Mouse (Mus musculus): ENCODE results near the gene Nol9. TPM values are rescaled to one million over a fixed set of nuclear protein-coding genes. Genes with fewer than 3 reads are reported as not detected.
A peak's percentile ranks its signal among the peaks of the same experiment; 100 is the strongest.
"Not testable (repeated sequence)": the region's sequence is repeated elsewhere in the genome, so short reads cannot be mapped to it uniquely, and the experiment has no call there.

Nol9 gene
- polyA plus RNA-seq, 1 experiment from 2014 or later, result 43.0 TPM

DNA sequence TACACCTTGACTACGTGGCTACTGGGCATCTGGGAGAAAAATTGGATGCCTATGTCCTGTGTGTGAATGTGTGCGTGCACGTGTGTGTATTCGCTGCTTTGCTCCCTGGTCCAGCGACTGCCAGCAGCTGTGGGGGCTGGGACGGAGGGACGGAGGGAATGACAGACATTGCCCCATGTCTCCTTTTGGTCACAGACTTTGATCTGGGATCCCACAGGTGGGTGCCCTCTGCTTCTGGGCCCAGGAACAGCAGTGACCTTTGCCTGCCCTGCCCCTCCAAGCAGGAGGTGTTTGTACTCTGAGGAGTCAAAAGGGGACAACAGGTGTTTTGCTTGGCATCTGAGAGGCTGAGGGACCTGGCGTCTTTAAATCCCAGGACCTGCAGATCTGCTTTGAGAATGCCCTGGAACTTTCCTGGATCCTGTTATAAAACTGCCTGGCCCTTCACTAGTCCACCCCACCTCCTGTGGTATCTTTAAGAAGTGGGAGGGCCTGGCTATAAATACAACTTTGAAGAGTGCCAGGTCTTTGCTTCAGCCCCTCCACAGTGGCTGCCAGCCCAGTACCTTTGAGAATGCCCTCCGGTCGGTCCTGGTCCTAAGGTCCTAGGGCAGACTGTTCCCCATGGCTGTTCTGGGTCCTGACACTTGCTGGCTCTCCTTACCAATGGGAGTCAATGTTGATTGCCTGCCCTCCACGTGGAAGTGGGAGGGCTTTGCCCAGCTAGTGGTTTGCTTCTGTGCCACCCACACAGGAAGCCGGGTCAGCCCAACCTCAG is 25.9 kb upstream of the Nol9 start:
- H3K27ac ChIP-seq, result no peak overlapping the region
- peaks cover 65% of the 10 kb centered on the region for H3K36me3 ChIP-seq (replicated peaks)
- 88% methylated on average over 12 of the region's 12 CpGs for WGBS

DNA sequence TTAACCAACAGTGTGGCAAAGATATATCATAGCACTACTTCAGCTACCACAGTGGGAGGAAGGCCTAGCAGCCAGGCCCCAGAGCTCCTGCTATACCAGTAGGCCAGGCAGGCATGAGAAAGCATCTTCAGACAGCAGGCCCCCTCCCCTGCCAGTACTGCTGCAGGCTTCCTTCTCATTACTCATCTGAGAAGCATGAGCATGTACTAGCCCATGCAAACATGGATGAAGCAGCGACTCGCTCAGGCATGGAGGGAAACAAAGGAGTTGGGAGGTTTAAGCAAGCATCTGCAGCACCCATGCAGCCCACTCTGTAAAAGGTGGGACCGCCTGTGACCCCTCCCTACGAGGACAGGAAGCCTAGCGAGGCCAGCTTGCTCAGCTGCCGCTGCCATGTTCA is 20.0 kb upstream of the Nol9 start:
- no peaks in the 10 kb centered on the region for H3K4me1 ChIP-seq
- peaks cover 98% of the 10 kb centered on the region for H3K36me3 ChIP-seq (replicated peaks)
- WGBS, result 86% methylated on average over 6 of the region's 6 CpGs
- H3K27me3 ChIP-seq (ENCODE audit: poor library complexity, severe bottlenecking), result no peaks in the 10 kb centered on the region
- no peak for DNase-seq (ENCODE audit: extremely low spot score, low spot score)
- H3K27ac ChIP-seq, result no peak overlapping the region
- H3K9me3 ChIP-seq, result no peaks in the 10 kb centered on the region
- no peak overlapping the region for H3K4me3 ChIP-seq

More for the DNA sequence above, 25.9 kb upstream of the Nol9 start:
- Histone ChIP-seq H3K9me3 (no peaks in the 10 kb centered on the region), H3K27me3 (ENCODE audit: poor library complexity, severe bottlenecking) (peaks cover 13% of the 10 kb centered on the region), H3K4me1 (peaks cover 42% of the 10 kb centered on the region), H3K4me3 (no peak overlapping the region)
- no peak for DNase-seq (ENCODE audit: extremely low spot score, low spot score)

DNA sequence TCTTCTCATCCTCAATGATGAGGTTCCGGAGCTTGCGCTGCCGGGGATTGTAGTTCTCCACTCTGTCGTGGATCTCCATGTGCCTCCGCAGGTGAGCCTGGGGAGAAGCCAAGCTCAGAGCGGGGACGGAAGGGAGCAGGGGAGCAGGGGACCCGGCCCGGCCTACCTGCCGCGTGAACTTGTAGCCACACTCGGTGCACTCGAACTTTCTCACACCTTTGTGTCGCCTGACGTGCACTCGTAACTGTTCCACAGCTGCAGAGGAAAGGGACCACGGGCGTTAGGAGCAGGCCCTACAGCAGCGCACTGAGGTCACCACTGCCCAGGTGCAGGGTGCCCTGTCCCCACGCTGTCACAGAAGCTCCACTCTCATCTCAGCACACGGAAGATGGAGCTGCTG is 19.1 kb upstream of the Nol9 start:
- Histone ChIP-seq H3K27me3 (ENCODE audit: poor library complexity, severe bottlenecking) (no peaks in the 10 kb centered on the region), H3K4me3 (no peak overlapping the region), H3K36me3 (replicated peaks) (peaks cover 98% of the 10 kb centered on the region), H3K27ac (no peak overlapping the region), H3K9me3 (no peaks in the 10 kb centered on the region), H3K4me1 (peaks cover 6% of the 10 kb centered on the region)
- DNase-seq (ENCODE audit: extremely low spot score, low spot score), result no peak
- 92% methylated on average over 21 of the region's 21 CpGs for WGBS

DNA sequence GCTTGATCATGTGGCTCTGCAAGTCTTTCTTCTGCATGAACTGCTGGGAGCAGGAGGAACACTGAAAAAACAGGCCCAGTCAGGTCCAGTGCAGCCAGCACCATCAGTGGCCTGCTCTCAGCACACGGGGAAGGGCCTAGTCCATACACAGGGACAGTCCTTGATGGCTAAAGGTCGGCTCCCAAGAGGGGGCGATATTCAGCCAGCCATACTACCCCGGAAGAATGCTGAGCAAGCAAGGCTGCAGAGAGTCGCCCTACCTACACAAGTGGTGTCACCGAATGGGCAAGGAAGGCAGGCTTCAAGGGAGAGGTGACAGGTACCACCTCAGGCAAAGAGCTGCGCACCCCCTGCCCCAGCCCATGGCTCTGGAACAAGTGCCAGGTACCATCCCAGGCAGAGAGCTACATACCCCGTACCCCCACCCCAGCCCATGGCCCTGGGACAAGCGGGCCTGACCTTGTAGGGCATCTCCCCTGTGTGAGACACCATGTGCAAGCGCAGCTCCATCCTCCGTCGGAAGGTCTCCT is 17.5 kb upstream of the Nol9 start:
- 79% methylated on average over 12 of the region's 12 CpGs for WGBS
- no peak for DNase-seq (ENCODE audit: extremely low spot score, low spot score)
- H3K4me1 ChIP-seq, result peaks cover 22% of the 10 kb centered on the region
- H3K27ac ChIP-seq, result no peak overlapping the region
- H3K27me3 ChIP-seq (ENCODE audit: poor library complexity, severe bottlenecking), result no peaks in the 10 kb centered on the region
- H3K4me3 ChIP-seq, result no peak overlapping the region
- H3K9me3 ChIP-seq, result no peaks in the 10 kb centered on the region
- peaks cover 95% of the 10 kb centered on the region for H3K36me3 ChIP-seq (replicated peaks)

DNA sequence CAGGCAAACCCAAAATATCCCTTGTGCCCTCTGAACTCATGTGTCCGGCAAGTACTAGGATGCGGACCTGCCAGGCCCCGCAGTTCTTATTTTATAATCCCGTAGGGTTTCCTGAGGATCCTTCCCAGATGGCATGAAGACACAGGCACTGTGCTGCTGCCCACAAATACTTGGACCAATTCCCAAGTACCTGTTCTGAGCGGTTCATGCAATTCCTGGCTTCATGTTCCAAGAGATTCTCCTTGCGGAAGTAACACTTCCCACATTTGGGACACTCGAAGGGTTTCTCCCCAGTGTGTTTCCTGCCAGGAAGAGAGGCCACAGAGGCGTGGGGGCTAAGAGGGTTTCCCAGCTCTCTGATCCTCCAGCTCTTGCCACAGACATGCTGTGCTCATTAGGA is 16.6 kb upstream of the Nol9 start:
- no peaks in the 10 kb centered on the region for H3K27me3 ChIP-seq (ENCODE audit: poor library complexity, severe bottlenecking)
- H3K36me3 ChIP-seq (replicated peaks), result peaks cover 88% of the 10 kb centered on the region
- 91% methylated on average over 8 of the region's 8 CpGs for whole genome bisulfite sequencing
- no peak for DNase-seq (ENCODE audit: extremely low spot score, low spot score)
- no peak overlapping the region for H3K4me3 ChIP-seq
- no peak overlapping the region for H3K27ac ChIP-seq
- no peaks in the 10 kb centered on the region for H3K9me3 ChIP-seq
- peaks cover 30% of the 10 kb centered on the region for H3K4me1 ChIP-seq

DNA sequence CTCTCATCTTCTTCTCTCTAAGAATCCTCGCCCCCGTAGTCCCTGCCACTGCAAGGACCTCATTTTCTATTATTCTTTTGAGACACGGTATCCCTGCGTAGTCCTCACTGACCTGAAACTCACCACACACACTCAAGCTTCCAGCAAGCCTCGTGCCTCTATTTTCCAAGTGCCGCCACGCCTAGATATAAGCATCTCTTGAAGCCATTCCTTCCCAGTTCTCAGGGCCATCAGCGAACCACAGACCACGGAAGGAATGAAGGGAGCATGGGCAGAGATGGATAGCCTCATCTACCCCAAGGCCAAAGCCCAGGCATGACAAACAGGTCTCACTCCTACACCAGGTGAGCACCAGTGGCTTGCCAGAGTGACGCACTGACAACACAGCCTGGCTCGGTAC is 14.6 kb upstream of the Nol9 start:
- Histone ChIP-seq H3K27ac (no peak overlapping the region), H3K4me3 (no peak overlapping the region), H3K27me3 (ENCODE audit: poor library complexity, severe bottlenecking) (no peaks in the 10 kb centered on the region), H3K9me3 (no peaks in the 10 kb centered on the region), H3K36me3 (replicated peaks) (peaks cover 68% of the 10 kb centered on the region), H3K4me1 (peaks cover 47% of the 10 kb centered on the region)
- 93% methylated on average over 11 of the region's 11 CpGs for WGBS
- no peak for DNase-seq (ENCODE audit: extremely low spot score, low spot score)

DNA sequence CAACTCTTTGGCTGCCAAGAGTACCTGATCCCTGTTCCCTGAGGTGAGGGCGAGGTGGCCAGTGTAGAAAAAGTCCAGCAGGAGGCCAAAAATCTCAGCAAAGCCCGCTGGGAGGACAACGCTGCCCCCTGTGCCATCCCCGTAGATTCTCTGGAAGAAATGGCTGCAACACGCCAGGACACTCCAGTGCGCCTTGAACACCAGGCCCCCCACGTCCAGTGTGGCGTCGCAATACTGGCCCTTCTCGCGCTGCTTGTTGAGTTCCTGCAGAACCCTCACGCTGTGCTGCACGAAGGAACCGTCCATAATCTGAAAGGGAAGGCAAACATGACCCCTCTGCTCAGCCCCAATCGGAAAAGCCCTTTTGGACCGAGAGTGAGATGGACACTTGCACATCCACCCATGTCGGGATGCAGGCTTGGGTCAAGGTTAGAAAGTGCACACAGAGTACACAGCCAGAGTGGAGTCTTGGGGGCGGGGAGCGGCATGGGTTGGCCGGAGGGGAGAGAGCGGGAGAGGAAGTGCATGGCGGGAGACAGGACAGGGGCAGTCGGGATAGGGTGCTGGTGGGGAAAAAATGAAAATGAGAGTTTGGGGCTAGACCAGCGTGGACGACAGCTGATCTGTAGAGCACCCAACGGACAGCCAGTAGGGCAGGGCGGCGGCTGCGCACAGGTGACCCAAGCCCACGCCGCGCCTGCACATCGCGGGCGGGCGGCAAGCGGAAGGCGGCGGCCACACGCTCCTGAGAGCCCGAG is 12.2 kb upstream of the Nol9 start:
- Histone ChIP-seq H3K4me3 (peak overlapping the region; percentile 91), H3K9me3 (no peaks in the 10 kb centered on the region), H3K27me3 (ENCODE audit: poor library complexity, severe bottlenecking) (peaks cover 6% of the 10 kb centered on the region), H3K27ac (peak overlapping the region; percentile 91), H3K36me3 (replicated peaks) (peaks cover 44% of the 10 kb centered on the region), H3K4me1 (peaks cover 68% of the 10 kb centered on the region)
- 3% methylated on average over 41 of the region's 41 CpGs for WGBS
- DNase-seq (ENCODE audit: extremely low spot score, low spot score), result peak; percentile 34

DNA sequence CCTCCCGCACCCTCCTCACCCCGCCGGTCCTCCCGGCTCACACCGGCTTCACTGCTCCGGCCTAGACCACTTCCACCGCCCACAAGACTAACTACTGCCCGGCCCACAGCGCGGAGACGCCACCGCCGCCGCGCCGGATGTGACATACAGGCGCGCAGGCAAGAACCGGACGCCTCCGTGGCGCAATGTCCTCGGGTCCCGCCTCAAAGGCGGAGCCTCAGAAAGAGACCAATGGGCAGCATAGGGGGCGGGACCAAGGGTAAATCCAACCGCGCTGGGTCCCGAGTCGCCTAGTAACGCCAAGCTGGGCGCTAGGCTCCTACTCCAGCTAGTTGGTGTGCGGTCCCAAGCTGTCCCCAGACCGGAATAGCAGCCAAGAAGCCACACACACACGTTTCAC is 11.6 kb upstream of the Nol9 start, which contains the start of gene Zbtb48:
Zbtb48 (minus strand) TSS at position 148 of the 400 bp plus-strand sequence.
- peaks cover 12% of the 10 kb centered on the region for H3K27me3 ChIP-seq (ENCODE audit: poor library complexity, severe bottlenecking)
- no peaks in the 10 kb centered on the region for H3K9me3 ChIP-seq
- H3K4me3 ChIP-seq, result peak within 1 kb of the TSS; percentile 91
- peak; percentile 94 for DNase-seq (ENCODE audit: extremely low spot score, low spot score)
- under 1% methylated on average over 35 of the region's 35 CpGs for WGBS
- peaks cover 38% of the 10 kb centered on the region for H3K36me3 ChIP-seq (replicated peaks)
- peaks cover 74% of the 10 kb centered on the region for H3K4me1 ChIP-seq
- peak within 1 kb of the TSS; percentile 91 for H3K27ac ChIP-seq

DNA sequence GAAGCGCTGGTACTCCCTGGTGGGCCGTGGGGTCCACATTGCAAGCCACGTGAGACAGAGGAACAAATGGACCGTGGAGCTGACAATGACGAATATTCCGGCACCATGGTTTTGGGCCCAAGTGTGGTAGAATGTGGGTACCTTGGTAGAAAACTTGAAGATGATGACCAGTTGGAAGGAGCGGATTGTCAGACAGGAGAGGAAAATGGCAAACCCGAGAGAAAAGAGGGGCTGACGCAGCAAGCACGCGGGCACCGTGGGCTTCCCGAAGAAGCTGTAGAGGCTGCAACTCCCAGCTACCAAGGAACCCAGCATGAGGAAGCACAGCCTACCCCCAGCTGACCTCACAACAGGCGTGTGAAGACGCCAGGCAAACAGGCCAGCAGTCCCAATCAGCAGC is 10.7 kb upstream of the Nol9 start:
- peaks cover 29% of the 10 kb centered on the region for H3K36me3 ChIP-seq (replicated peaks)
- peaks cover 76% of the 10 kb centered on the region for H3K4me1 ChIP-seq
- DNase-seq (ENCODE audit: extremely low spot score, low spot score), result no peak
- H3K9me3 ChIP-seq, result no peaks in the 10 kb centered on the region
- H3K27ac ChIP-seq, result peak overlapping the region; percentile 91; the same call in 1 of the 2 replicates
- WGBS, result 66% methylated on average over 15 of the region's 15 CpGs
- peaks cover 21% of the 10 kb centered on the region for H3K27me3 ChIP-seq (ENCODE audit: poor library complexity, severe bottlenecking)
- peak overlapping the region; percentile 91 for H3K4me3 ChIP-seq

DNA sequence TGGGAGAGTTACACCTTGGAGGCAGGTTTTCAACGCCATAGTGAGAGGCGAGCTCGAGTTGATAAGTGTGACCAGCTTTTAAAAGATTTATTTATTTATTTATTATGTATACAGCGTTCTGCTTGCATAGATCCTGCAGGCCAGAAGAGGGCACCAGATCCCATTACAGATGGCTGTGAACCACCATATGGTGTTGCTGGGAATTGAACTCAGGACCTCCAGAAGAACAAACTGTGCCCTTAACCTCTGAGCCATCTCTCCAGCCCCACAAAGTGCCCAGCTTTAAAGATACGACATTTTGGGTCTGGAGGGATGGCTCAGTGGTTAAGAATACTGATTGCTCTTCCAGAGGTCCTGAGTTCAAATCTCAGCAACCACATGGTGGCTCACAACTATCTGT is 10.0 kb upstream of the Nol9 start:
- H3K27ac ChIP-seq, result no peak overlapping the region
- no peaks in the 10 kb centered on the region for H3K9me3 ChIP-seq
- WGBS, result 52% methylated on average over 5 of the region's 5 CpGs
- peaks cover 76% of the 10 kb centered on the region for H3K4me1 ChIP-seq
- H3K4me3 ChIP-seq, result no peak overlapping the region
- DNase-seq (ENCODE audit: extremely low spot score, low spot score), result no peak
- peaks cover 22% of the 10 kb centered on the region for H3K36me3 ChIP-seq (replicated peaks)
- peaks cover 24% of the 10 kb centered on the region for H3K27me3 ChIP-seq (ENCODE audit: poor library complexity, severe bottlenecking)

DNA sequence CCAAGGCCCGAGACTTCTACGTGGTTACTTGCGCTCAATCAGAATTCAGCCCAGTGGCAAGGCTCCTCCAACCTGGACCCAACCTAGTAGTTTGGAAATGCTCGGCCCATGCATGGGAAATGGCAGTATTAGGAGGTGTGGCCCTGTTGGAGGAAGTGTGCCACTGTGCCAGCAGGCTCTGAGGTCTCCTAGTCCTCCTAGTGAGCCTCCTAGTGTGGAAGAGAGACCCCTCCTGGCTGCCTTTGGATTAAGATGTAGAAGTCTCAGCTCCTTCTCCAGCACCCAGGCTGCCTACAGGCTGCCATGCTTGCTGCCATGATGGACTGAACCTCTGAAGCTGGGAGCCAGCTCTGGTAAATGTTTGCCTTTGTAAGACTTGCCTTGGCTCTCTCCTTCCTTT is 9.1 kb upstream of the Nol9 start:
- no peaks in the 10 kb centered on the region for H3K9me3 ChIP-seq
- DNase-seq (ENCODE audit: extremely low spot score, low spot score), result no peak
- peaks cover 70% of the 10 kb centered on the region for H3K4me1 ChIP-seq
- H3K4me3 ChIP-seq, result no peak overlapping the region
- H3K27me3 ChIP-seq (ENCODE audit: poor library complexity, severe bottlenecking), result peaks cover 24% of the 10 kb centered on the region
- WGBS, result 77% methylated on average over 4 of the region's 4 CpGs
- peaks cover 13% of the 10 kb centered on the region for H3K36me3 ChIP-seq (replicated peaks)
- H3K27ac ChIP-seq, result no peak overlapping the region

DNA sequence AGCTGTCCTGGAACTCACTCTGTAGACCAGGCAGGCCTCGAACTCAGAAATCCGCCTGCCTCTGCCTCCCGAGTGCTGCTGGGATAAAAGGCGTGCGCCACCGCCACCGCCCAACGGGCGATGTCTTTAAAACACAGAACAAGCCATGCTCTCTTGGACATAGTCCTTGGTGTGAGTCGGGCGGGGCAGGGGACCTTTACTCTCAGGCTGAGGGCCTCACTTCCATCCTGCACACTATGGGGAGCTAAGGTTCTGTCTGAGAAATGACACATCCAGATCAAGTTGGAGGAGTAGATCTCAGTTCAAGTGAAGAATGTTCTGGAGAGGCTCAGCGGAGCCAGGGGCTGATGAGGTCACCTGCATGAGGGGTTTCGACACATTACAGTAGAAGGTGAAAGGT is 6.2 kb upstream of the Nol9 start:
- peaks cover 42% of the 10 kb centered on the region for H3K4me1 ChIP-seq
- no peak overlapping the region for H3K4me3 ChIP-seq
- H3K36me3 ChIP-seq (replicated peaks), result no peaks in the 10 kb centered on the region
- H3K9me3 ChIP-seq, result no peaks in the 10 kb centered on the region
- 91% methylated on average over 13 of the region's 13 CpGs for WGBS
- DNase-seq (ENCODE audit: extremely low spot score, low spot score), result no peak
- H3K27ac ChIP-seq, result no peak overlapping the region
- H3K27me3 ChIP-seq (ENCODE audit: poor library complexity, severe bottlenecking), result peaks cover 24% of the 10 kb centered on the region

DNA sequence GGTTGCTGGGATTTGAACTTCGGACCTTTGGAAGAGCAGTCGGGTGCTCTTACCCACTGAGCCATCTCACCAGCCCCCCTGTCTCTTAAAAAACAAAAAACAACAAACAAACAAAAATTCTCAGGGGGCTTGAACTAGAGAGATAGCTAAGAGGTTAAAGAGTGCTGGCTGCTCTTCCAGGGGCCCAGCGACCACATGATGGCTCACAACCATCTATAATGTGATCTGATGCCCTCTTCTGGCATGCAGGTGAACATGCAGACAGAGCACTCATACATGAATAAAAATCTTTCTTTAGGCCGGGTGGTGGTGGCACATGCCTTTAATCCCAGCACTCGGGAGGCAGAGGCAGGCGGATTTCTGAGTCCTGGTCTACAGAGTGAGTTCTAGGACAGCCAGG is 2.7 kb upstream of the Nol9 start:
- H3K36me3 ChIP-seq (replicated peaks); H3K4me3 ChIP-seq; H3K9me3 ChIP-seq; H3K27ac ChIP-seq; DNase-seq (ENCODE audit: extremely low spot score, low spot score): not testable (repeated sequence)
- 91% methylated on average over 6 of the region's 6 CpGs for WGBS
- peaks cover 44% of the 10 kb centered on the region for H3K4me1 ChIP-seq
- peaks cover 22% of the 10 kb centered on the region for H3K27me3 ChIP-seq (ENCODE audit: poor library complexity, severe bottlenecking)
